Mouse (Mus musculus): ENCODE results near the gene Add3.
"Not testable (repeated sequence)": the region's sequence is repeated elsewhere in the genome, so short reads cannot be mapped to it uniquely, and the experiment has no call there.

Add3 gene

DNA sequence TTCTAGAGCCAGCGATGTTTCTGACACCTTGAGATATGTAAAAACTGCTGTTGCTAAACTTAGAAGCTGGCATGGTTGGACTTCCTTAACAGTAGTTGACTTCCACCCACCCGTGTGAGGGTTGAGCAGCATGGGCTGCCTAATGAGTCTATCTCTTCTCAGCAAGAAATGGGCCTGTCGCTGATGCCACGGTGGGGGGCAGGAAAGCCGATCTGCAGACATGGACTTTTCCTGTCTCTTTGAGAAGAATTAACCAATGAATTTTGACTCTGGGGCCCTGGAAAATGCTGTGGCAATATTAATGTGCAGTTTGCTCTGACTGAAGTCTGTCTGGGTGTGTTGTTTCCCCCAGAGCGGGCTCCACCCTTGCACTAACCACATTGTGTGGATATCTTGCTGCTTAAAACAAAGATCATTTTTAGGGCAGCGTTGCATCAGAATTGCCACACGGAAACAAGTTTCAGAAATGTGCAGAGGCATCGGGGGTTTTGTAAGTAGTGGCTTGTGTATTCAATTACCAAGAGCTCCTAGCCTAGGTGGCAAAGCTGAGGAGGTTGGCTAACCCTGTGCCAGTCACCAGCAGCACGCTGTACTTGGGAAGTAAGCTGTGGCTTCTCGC, 53.8 kb downstream of the Add3 start:
- no peak for DNase-seq (ENCODE audit: low read depth, low spot score)

DNA sequence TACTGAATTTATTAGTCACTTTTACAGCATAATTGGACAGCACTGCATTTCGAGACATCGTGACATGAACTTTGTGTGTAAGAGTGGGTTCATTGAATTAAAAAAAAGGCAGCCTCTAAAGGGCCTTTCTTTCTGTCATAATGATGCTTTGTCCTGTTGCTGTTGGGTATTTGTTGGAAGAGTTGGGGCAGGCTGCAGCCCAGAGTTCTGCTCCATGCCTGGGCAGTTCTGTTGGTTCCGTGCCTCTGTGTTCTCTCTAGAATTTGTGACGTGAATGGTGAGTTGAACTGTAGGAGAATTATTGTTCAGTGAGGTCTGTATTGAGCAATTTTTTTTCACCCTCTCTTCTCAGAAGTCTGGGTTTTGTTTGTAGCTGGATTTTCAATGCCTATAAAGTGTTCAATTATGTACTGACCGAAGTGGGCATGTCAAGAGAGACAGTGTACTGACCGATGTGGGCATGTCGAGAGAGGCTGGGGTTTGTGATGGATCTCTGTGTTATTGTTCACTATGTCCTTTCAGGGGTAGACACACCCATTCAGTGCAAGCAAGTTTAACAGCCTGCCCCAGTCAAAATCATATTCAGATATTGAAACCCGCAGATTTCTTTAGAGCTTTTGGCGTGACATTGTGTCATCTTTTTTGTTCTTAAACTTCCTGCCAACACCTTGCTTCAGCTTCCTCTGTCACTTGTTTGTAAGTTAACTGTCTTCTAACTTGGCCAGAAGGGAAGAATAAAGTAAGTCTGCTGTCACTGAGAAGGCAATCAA, 54.7 kb downstream of the Add3 start:
- DNase-seq (ENCODE audit: low read depth, low spot score): no peak

DNA sequence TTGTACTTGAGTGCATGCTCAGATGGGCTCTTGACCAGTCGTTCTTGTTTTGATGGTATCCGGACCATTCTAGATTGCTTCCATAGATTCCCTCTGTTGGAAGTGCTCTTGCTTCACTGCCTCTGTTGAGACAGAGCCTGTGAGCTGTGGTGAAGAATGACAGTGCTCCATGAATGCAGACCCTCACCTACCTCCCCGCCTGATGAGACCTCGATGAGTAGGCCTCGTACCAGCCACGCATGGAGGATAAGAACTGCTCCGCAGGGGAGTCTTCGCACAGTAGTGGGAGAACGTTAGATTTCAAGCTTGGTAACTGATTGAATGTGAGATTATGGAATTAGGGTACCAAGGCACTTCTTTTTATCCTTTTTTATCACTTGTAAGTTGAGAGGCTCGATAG, 56.7 kb downstream of the Add3 start:
- no peak for DNase-seq (ENCODE audit: low read depth, low spot score)

DNA sequence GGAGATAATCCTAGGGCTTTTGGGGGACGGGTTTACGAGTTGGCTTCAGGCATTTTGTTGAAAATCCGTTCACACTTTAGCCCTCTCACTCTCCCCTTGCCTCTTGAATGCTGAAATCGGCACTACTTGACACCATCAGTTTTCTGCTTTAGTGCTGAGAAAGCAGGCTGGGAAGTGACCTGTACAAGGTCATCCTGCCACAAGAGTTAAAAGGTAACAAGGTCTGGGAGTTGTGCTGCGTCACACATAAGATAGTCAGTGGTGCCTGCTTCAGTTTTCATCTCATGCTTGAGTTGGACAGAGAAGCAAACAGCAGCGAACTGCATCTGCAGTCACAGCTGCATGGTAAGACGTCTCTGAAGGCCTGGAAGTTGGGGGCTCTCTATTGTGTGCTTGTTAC, 57.5 kb downstream of the Add3 start:
- no peak for DNase-seq (ENCODE audit: low read depth, low spot score)

DNA sequence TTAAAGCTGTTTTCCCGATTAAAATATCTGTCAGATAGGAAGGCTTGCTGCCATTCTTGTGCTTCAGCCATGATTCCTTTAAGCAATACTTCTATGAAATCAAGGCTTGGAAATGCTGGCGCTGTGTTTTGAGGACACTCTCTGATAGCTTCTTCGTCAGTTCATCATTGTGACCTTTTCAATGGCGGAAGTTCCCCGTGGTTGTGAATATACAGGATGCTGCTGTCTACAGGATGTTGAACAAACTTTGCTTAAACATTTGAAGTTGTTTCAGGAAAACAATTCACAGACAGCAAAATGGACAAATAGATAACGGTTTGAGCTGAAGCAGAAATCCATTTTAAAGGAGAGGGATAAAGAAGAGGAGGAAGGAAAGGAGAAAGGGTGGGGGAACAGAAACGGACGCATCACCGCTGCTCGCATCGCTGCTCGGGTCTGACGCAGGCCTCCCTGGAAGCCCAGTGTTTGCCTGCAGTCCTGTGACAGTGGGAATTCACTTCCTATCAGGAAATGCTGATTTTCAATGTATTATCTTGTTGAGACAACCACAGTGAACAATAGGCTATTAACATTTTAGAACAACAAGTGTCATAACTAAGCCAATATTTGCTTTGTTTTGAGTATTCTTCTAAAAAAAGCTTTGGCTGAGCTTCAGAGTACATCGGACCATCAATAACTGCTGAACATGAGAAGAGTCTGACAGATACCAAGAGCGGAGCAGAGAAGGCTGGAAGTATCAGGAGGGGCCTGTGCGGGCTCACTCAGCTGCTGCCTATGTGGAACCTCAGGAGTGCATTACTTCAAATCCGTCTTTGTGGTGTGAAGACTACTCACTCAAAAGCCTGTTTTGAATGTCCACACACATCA, 58.7 kb downstream of the Add3 start:
- no peak for DNase-seq (ENCODE audit: low read depth, low spot score)

DNA sequence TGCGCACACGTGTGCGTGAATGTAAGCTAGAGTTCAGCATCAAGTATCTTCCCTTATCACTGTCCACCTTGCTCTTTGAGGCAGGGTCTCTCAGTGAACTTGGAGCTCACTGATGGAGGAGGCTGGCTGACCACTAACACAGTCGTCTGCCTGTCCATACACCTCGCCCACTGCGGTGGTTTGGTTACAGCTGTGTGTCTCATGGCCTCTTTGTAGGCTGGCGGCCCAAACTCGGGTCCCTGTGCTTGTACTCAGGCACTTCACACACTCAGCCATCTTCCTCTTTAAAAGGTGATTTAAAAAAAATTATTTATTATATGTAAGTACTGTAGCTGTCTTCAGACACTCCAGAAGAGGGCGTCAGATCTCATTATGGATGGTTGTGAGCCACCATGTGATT, 59.5 kb downstream of the Add3 start:
- DNase-seq (ENCODE audit: low read depth, low spot score): no peak

DNA sequence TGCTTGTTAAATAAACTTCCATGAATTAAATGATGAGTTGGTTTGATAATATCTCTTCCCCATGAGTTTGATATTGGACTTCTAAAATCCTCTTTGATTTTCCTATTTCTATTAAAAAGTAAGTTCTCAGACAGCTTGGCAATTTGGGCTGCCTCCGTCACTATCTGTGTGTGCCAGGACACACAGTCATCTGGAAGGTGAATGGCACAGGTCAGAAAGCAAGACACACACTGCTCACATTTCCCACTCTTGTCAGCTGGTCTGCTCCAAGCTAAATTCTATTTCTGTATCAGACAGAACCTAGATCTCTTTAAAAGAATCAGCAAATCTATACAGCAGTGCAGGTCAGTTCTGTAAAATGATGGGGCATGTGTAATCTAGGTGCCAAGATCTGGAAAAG, 61.9 kb downstream of the Add3 start:
- no peak for DNase-seq (ENCODE audit: low read depth, low spot score)

DNA sequence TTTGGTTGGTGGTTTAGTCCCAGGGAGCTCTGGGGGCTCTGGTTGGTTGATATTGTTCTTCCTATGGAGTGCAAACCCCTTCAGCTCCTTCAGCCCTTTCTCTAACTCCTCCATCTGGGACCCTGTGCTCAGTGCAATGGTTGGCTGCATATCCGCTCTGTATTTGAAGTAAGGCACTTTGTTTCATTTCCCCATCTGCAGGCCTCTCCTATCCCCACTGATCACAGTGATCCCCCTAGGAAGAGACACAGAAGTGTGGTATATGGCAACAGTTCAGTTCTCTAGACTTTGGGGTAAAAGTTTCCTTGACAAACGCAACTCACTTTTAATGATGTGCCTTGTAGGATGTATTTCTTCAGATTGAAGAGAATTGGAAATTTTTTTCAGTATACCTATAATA, 66.7 kb downstream of the Add3 start:
- no peak for DNase-seq (ENCODE audit: low read depth, low spot score)

DNA sequence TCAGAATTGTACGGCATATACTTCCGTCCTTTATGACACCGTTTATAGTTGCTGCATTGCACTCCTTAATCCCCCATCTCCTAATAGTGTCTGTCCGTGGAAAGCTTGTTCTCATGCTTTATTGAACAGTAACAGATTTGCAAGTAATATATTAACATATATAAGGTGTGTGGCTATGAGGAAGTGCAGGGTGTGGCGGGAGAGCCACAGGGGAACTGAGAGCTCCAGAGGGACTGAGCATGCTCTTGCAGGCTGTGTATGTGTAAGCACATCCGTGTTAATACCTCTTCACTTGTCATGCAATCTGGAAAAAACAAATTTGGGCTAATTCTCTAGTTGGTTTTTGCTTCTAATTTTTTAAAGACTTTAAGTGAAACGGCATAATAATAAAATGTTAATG, 68.6 kb downstream of the Add3 start:
- no peak for DNase-seq (ENCODE audit: low read depth, low spot score)

DNA sequence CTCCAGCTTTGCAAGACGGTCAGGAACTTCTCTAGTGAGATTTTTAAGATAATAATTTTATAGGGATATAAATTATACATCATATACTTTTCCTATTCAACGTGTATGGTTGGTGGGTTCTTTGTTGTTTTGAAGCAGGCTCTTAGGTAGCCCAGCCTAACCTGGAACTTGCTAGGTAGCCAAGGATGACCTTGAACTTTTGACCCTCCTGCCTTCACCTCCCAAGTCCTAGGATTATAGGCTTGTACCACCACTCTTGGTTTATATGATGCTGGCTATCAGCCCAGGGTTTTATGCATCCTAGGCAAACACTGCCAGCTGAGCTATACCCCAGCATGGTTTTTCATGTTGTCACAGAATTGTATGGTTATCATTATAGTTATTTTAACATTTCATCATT, 70.0 kb downstream of the Add3 start:
- DNase-seq (ENCODE audit: low read depth, low spot score): no peak

DNA sequence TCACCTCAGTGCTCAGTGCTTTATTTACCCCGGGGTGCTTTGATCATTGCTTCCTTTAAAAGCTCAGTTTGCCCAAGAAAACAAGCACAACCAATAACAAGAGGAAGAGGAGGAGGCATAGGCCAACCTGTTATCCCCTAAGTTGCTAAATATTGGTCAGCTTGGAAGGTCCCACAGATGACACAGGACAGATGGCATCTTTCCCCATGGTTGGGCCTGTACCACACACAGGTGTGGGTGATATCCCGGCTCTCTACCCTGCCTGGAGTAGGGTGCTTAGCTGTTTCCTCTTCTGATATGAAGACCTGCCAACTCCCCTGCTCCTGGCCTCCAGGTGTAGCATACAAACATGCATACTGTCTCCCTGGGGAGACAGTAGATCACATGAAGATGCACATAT, 75.1 kb downstream of the Add3 start:
- no peak for DNase-seq (ENCODE audit: low read depth, low spot score)

DNA sequence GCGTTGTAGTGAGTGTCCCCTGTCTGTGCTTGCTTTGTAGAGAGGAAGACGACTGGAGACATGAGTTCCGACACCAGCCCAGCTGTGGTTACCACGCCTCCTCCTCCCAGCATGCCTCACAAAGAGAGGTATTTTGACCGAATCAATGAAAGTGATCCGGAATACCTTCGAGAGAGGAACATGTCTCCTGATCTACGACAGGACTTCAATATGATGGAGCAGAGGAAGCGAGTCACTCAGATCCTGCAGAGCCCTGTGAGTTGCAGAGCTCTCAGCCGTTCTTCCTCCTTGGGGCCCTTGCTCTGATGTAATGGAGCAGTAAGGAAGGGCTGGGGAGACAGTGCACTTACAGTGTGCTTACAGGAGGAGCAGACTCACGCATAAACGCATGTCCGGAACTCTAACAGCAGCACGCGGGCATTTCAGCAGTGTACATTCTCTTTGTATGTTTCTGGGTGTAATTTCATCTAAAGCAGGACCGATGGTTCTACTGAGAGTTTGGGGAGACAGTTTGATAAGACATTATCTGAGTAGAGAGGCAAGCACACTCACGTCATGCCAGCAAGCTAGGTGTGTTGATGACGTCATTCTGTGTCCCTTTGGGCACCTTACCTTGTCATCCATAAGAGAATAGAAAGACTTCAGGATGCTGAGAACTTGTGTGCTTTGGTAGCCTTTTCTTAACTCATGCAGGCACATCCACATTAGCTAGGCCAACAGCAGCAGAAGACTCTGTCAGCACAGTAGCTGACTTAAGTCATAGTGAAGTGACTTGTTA, 76.7 kb downstream of the Add3 start:
- DNase-seq (ENCODE audit: low read depth, low spot score): no peak

DNA sequence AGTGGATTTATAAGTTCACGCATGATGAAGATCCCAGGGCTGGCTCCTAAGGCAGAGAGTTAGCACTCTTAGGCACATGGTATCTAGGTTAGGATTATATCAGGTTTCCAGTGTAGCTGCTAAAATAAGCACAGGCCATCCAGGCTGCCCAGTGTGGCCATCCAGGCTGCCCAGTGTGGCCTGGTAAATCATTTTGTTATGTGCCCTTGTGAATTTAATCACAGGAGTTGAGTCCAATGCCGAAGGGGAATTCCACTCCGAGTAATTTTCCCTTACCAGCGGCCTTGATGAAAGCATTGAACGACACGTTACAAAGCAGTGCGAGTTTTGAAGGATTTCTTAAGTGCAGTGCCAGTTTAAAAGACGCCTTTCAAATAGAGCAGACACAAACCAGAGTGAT, 77.6 kb downstream of the Add3 start:
- no peak for DNase-seq (ENCODE audit: low read depth, low spot score)

DNA sequence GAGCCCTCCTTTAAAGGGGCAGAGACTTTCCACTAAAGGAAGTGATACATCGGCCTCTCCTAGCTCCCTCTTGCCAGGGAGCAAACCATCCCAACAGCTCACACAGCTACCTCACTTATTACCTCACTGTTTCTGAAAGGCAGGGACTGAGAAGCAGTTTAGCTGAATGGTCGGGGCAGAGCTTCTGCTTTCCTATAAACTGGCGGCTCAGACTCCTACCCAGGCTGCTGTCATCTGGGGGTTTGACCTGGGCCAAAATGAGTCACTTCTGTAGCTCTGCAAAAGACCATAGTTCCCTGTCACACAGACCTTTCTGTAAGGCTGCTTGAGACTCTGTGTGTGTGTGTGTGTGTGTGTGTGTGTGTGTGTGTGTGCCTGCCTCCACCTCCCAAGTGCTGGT, 79.1 kb downstream of the Add3 start:
- DNase-seq (ENCODE audit: low read depth, low spot score): no peak

DNA sequence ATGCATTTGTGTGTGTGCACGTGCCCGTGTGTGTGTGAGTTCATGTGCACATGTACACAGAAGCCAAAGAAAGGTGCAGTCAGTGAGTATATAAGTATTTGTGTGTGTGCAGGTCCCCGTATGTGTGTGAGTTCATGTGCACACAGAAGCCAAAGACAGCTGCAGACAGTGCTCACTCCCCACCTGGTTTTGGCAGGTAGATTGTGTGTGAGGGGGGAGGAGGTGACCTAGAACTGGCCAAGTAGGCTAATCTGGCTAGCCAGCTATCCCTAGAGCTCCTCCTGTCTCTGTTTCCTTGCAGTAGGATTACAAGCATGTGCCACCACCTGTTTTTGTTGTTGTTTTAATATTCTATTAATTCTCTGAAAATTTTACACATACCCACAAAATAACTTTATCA, 80.9 kb downstream of the Add3 start:
- DNase-seq (ENCODE audit: low read depth, low spot score): no peak

DNA sequence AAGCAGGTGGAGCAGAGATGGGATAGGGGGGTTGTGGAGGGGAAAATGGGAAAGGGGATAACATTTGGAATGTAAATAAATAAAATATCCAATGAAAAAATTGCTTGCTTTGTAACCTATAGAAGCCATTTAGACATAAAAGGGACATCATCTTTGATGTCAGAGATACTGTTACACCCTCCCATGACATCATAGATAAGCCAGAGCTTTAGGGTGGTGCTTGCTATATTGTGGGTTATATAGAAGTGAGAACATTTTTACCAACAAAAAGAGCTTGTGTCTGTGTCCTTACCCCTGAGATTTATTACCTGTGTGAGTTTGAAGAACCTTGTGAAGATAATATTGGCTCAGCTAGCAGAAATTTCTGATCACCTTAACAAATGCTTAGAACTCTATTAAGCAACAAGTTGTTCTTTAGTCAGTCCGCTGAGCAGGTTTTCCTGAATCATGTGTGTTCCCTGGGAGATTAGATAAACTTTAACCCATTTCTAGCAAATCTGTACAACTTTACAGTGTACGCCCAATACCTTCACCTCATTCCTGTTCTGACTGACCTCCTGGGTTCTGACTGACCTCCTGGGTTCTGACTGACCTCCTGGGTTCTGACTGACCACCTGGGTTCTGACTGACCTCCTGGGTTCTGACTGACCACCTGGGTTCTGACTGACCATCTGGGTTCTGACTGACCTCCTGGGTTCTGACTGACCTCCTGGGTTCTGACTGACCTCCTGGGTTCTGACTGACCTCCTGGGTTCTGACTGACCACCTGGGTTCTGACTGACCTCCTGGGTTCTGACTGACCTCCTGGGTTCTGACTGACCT, 85.2 kb downstream of the Add3 start:
- DNase-seq (ENCODE audit: low read depth, low spot score): not testable (repeated sequence)

DNA sequence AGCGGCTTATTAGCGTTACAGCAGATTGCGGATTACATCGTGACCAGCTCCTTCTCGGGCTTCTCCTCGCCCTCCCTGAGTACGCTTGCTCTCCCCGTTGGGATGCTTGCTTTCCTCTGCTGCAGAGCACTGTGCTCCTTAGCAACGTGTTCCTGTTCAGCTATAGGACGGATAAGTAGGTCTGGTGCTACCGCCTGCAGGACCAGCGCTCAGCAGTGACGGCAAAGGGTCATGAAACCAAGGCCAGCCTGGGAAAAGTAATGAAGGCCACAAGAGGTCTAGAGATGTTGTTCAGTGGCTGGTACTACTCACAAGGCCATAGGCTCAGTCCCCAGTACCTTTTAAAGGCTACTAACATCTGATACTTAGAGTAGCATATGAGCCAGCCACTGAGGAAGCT, 86.4 kb downstream of the Add3 start:
- DNase-seq (ENCODE audit: low read depth, low spot score): no peak

DNA sequence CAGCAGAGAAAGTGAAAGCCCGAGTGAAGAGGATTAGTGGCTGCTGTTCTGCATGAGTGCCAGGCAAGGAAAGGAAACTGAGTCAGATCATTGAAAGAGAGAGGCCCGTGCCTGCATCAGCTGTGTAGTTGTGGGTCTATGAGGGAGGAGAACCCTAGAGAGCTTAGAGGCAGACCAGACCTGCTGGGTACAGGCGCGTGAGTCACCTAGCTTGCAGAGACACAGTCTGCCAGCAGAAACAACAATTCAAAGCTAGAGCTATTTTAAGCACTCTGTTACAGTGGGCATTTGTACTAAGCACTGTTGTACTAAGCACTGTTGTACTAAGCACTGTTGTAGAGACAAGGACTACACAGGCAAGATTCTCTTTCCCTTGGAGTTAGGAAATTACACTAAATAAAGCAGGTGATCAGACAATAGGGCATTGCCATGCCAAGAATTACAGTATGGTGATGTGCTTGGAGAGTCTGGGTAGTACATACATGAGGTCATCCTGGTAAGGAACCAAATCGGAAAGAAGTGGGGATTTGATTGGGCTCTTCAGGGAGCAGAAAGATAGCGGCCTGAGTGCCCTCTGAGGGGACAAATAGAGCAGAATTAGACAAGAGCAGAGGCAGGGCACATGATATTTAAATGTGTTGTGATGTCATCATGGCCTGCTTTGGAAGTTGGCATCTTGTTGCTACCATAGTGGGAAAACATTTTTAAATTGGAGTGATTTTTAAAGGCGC, 88.0 kb downstream of the Add3 start:
- no peak for DNase-seq (ENCODE audit: low read depth, low spot score)

DNA sequence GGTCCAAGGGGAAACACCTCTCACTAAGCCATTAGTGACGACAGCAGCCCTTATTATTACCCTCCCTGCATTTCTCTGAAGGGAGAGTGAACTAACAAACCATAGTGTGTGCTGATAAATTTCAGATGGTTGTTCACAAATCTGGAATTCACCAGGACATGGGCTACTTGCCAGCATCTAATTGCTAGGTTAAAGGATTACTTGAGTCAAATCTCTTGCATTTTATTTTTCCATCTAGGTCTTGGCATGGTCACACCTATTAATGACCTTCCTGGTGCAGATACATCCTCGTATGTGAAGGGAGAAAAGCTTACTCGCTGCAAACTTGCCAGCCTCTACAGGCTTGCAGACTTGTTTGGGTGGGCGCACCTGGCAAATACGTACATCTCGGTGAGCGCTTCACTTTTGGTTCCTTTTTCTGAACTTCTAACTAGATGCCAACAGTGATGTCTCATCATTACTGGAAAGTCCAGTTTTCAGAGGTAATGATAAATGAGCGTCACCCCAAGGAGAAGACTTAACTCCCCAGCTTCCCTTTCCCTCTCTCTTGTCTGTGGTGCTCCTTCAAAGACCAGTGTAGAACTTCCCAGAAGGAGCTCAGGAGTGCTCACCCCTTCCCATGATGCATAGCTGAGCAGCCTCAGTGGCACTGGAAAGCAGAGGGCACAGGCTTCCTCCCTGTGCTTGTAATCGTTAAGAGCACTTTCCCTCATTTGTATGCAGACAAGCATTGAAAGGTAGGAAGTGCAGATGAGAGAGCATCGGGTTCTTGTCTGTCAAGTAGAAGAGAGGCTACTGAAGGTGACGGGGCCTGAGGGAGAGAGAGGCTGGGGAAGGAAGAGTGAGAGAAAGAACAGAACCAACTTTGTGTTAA, 90.9 kb downstream of the Add3 start:
- no peak for DNase-seq (ENCODE audit: low read depth, low spot score)

Measured in c-Kit-negative CD71-positive TER-119-positive erythroid progenitor cells, embryonic 14.5 days (primary cell).